Mouse (Mus musculus) thymus, adult 18-20 months (tissue): ENCODE results near the gene Smg1.

Source experiments
- DNase-seq, 2 experiments: peaks; one replicate each; pipeline ENCODE4 v3.0.0; 2022; ENCODE audit warnings: mixed read lengths in 2 of 2

Smg1 gene

DNA sequence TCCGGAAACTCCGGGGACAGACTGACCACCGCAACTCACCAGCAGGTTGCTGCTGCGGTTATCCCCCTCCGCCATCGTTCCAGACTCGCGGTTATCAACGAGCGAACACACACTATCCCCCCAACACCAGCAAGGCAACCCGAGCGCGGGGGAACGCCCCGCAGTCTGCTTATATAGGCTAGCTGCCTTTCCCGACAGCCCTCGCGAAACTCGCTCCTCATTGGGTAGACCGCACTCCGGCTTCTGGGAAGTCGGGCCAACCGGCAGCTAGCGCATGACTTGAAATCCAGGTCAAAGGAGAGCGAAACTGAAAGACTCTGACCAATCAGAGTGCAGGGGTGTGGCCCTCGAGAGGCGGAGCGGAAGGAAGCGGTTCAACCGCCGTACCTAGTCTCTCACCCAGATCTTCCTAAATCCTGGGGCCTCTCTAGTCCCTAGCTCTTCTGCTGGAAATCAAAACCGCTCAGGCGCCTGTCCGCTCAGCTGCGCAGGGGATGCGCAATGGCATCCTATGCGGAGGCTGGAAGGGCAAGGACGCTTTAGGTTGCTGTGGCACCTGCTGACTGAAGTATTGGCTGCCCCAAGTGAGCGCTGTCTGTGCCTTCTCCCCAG is 113.9 kb downstream of the Smg1 start, which contains the start of gene Arl6ip1:
TSS of gene Arl6ip1 (minus strand) at position 233 of the 612 bp plus-strand sequence.
- peak; percentile 98 to 99 for DNase-seq

- DNase-seq: no peak
These were observed 114.5 kb downstream of the Smg1 start for GRCm38 (mm10) chr7:118128925-118129429.

GRCm38 (mm10) chr7:118126219-118126875 is 117.1 kb downstream of the Smg1 start:
- DNase-seq: no peak

DNA sequence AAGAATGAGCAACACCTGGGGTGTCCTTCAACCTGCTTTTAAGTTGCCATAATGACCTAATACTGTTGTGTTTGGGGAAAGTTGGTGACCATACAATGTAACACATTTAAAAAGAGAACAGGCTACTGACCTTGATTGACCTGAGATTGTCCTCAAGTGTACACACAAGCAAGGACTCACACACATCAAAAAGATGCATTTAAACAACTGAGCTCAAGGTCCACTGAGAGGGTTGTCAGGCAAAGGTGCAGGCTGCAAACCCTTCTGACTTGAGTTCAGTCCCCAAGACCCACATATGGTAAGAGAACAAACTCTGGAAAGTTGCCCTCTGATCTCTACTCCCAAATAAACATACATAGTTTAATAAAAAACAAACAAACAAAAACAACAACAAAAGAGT is 117.7 kb downstream of the Smg1 start:
- DNase-seq: no peak

DNA sequence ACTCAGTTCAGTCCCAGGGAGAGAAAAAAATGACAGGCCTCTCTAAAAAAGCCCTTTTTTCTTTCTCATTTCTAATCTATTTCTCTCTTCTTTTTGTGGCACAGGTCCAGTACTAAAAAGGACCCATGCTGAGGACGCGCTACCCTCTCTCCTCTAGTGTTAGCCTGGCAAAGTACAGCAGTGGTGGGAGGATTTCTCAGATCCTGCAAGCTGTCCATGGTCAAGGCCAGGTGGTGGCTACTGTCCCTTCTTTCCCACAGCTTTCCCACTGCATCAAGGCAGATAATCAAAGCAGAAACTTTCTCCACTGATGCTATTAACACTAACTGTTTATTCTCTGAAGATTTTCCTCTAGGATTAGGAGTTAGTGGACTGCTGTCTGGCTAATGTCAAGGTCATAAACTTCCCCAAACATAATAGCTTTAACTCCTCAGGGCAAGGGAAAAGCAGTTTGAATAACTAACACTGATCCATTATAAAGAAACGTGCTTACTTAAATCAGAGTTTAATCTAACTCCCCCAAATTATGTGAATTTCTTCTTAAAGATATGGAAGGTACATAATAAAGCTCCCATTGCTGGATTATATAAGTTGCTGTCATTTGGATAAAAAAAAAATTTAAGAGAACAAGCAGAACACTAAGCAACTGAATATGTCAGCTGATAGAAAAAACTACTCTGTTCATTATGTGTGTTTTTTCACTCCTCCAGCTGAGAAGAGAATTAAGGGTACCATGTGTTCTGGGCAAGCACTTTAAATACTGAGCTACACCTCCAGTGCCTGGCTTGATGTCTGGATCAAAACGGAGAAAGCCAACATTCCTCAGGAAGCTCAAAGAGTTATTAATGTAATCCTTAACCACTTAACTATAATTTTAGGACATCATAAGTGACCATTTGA is 119.7 kb downstream of the Smg1 start:
- no peak for DNase-seq

DNA sequence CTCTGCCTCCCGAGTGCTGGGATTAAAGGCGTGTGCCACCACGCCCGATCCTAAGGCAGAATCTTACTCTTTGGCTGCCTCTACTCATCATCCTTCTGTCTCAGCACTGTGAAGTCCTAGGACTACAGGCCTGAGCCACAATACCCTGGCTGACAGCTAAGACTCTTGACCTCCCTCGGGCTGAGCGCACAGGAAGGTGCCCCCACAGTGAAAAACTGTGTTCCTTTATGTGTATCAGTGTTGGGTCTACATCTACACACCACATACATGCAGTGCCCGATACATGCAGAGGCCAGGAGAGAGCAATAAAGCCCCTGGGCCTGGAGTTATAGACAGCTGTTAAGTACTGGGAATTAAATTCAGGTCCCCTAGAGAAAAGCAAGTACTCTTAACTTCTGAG is 121.2 kb downstream of the Smg1 start:
- no peak for DNase-seq

DNA sequence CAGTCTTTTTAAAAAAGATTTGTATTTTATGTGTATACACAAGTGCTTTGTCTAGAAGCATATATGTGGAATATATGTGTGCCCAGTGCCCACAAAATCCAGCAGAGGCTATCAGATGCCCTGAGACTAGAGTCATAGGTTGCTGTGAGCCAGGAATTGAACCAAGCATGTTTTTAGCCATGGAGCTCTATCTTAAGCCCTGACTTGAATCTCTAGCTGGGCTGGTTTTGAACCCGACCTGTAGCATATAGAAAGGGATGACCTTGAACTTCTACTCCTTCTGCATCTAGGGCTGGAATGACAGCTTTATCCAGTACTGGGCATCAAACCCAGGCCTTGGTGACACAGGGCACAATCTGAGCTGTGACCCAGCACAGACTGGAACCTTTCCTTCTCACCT is 122.8 kb downstream of the Smg1 start:
- no peak for DNase-seq

GRCm38 (mm10) chr7:118119946-118120345 is 123.5 kb downstream of the Smg1 start:
- DNase-seq: peak in 1 of 2 experiments; percentile 40

DNA sequence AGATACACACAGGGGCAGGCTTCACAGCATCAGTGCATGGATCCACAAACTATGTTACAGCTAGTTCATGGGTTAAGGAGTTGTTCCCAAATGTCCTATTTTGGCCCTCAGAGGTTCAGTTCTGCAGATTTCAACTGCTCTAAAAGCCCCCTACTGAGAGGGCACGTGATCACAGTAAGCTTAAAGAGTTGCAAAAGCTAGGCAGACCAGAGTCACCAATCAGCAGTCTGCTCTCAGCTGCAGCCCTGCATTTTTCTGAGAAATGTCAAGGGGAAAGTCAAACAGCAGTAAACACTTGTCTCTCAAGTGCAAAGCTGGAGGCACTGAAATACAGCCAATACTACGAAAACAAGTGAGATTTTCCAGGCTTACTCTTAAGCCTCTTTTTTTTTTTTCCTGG is 124.3 kb downstream of the Smg1 start:
- DNase-seq: no peak

DNA sequence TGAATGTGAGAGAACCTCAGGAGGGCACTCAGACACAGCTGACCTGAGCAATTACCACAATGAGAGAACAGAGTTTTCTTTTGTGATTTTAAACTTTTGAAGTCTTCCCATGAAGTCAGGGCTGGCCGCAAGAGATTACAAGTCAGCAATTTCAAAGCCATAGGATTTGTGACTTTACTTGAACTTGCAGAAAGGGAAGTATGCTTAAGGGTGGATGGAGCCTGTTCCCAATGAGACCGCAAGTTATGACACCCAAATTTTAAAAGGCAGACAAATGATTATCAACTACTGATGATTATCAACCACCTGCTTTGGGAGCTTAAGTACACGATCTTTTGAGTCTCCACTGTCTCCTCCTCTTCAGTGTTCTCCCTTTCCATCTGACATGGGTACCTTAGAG is 125.0 kb downstream of the Smg1 start:
- no peak for DNase-seq

DNA sequence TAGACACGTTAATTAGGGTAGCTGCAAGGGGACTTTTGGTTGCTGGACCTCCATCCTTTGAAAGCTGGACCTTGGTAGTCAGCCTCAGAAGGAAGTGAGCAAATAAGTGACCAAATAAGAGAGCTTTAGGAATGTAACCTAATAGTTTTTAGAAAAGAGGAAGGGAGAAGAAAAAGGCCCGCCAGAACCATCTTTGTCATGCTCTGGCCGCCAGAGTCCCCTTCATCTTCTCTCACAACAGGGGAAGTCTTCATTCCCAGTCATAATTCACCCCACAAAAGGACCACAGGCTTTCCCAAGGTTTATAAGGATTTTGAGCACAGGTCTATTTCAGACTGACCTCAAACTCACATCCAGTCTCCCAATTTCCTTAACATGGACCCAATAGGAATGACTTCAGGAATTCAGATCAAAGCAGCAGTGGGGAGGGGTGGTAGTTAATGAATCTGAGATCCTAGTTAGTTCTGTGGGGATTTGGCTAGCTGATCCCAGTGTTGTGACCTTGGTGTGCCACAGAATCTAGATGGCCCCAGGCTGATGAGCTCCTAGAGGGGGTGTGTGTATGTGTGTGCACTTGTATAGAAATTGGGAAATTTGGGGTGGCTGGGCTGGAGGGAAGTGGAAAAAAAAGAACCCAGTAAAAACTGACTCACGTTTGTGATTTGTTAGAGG is 125.8 kb downstream of the Smg1 start:
- no peak for DNase-seq

GRCm38 (mm10) chr7:118116787-118117538 is 126.5 kb downstream of the Smg1 start:
- DNase-seq: no peak

GRCm38 (mm10) chr7:118115877-118116568 is 127.4 kb downstream of the Smg1 start, which contains the start of gene Rps15a:
TSS of gene Rps15a (minus strand) at chr7:118116188.
- DNase-seq: peak; percentile 85 to 91

DNA sequence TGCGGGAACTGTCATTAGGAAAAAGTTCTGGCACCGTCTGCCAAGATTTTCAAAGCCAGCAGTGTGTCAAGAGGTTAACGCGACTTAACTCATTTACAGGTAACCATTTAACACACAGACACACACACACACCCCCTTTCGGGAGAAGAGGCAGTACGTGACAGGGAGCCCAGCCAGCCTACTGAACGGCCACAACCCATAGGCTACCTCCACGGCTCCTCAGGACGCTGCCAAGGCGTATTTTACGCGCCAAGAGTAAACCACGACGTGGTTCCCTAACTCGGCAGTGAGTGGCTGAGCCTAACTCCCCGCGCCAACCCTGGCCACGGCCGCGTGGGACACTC is 128.0 kb downstream of the Smg1 start:
- DNase-seq: no peak

DNA sequence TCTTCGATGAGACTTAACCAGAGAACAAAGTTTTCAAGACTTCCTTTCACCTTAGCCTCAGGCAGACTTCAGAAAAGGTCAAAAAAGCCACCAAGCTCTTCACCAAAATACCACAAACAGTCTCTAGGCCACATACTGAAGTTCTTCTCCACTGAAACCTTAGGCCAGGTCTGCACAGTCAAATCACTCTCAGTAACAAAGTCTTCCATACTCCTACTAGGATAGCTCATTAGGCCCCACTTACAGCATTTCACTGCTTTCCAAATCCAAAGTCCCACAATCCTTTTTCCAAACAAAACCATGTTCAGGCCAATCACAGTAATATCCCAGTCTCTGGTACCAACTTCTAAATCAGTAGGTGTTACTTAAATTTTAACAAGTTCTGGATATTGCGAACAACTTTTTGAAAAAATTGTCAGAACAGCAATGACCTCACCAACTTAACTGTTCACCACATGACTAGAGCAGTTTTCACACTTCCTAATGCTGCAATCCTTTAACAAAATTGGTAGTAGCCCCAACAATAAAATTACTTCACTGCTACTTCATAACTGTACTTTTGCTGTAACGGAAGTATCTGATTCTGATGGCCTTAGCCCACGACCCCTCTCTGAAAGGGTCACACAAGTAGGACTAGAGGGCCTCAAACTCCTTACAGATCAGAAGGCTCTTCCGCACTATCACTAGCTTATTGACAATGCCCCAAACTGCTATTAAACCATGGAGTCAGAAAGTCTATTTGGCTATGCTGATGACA is 129.8 kb downstream of the Smg1 start:
- DNase-seq: no peak

GRCm38 (mm10) chr7:118111128-118111527 is 132.3 kb downstream of the Smg1 start:
- DNase-seq: no peak

DNA sequence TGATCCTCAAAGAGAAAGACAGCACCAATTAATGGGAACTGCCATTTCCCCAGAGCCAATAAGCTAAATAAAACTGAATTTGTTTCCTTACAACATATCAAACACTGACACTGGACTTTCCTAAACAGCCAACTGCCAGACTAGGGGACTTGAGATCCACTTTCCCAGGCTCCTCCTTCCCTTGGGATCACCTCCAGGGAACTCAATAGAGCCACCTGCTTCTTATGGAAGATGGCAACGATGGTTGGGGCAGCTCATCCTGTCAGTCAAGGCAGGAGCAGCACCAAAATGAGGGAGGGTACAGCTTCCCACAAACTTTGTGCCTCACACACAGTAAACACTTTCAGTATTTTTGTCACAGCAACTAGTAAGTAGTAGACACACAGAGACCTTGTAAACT is 135.8 kb downstream of the Smg1 start:
- DNase-seq: no peak

DNA sequence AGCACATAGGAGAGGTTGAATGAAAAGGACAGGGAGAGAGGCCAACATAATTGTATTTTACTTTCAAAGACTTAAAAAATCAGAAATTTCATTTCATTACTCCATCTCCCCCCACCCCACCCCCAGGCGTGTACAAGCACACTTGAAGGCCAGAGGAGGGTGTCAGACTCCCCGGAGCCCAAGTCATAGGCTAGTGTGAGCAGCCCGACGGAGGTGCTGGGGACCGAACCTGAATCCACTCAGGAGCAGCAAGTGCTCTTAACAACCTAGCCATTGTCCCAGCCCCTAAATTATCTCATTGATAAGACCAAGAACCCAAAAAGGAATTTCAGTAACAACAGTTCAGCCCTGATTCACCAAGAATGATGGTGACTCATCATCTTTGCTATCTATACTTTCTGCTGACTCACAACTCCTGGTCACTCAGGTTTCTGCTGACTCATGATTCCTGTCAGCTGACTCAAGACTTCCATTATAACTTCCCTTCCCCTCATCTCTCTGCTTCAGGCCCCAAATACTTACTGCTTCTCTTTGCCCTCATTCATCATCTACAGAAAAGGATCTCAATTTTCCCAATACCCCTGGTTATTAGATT is 138.9 kb downstream of the Smg1 start:
- no peak for DNase-seq

DNA sequence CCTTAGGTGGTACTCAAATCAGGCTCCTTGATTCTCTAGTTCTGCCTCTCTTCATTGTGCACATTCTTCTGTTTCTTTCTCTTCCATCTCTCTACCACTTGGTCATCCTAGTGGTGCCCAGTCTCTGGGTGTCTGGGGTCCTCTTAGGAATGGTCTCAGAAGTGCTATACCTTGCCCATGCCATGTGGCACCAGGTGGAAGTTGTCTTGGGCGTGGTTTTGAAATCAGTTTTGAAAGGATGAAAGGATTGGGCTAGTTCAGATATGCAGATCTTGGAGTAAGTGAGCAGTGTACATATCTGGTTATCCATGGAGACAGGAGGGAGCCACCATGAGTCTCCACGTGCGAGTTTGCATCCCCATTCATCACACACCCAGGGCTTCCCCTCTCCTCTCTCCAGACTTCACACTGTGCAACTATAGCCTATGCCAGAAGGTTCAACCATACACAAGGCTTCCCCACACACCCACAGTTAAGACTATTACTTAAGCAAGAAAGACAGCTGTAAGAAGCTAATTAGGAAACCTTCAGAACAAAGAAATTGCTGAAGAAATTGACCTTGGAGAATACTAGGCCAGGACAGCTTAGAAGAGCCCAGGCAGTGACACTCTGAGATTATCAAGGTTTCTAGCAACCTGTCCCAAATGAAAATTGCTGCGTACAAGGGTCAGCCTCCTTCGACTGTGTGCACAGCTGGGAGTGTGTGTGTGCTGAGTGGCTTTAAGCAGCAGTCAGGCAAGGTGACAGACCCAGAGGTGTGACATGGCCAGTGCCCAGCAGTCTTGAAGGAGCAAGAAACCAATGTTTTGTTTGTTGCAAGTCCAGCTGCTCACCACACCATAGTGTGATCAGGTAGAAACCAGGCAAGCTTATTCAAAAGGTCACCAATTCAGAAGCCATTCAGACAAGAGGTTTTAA is 139.7 kb downstream of the Smg1 start:
- no peak for DNase-seq
